In genomic region chr10:67350956-67351355, GRCm38 (mm10) we compare ENCODE assay signal across 22 mouse cellular contexts.
DNase-seq lines count a peak whose midpoint lies in the region.
"Had no signal": no experiment of that assay in that cellular context is flagged by ENCODE, and none has a peak within 500 bp of the region (broad histone marks: within the 10 kb centered on the region; RNA-seq: fewer than 3 reads in every experiment).

No protein-coding gene starts in this region.

- no peaks in the 10 kb centered on the region for H3K36me3 ChIP-seq in heart, embryonic 10.5 days
- H3K36me3 ChIP-seq: heart, embryonic 12.5 days; hindbrain, embryonic 12.5 days; limb, embryonic 12.5 days; midbrain, embryonic 15.5 days; neural tube, embryonic 13.5 days had no signal

- H3K4me3 ChIP-seq in heart, embryonic 10.5 days, result no peak overlapping the region
- H3K4me3 ChIP-seq: forebrain, embryonic 13.5 days; heart, embryonic 12.5 days; hindbrain, embryonic 12.5 days; limb, embryonic 12.5 days; midbrain, embryonic 15.5 days; myocyte; neural tube, embryonic 13.5 days had no signal

- no peaks in the 10 kb centered on the region for H3K4me1 ChIP-seq in heart, embryonic 10.5 days
- H3K4me1 ChIP-seq: forebrain, embryonic 13.5 days; heart, embryonic 12.5 days; hindbrain, embryonic 12.5 days; limb, embryonic 12.5 days; midbrain, embryonic 15.5 days; neural tube, embryonic 13.5 days had no signal

- 36% methylated on average over 2 of the region's 2 CpGs for WGBS in heart, embryonic 10.5 days

- H3K27me3 ChIP-seq in heart, embryonic 10.5 days (ENCODE audit: insufficient read depth, poor library complexity, severe bottlenecking), result no peaks in the 10 kb centered on the region
- H3K27me3 ChIP-seq: forebrain, embryonic 13.5 days; heart, embryonic 12.5 days; hindbrain, embryonic 12.5 days; limb, embryonic 12.5 days; midbrain, embryonic 15.5 days; neural tube, embryonic 13.5 days had no signal

- H3K27ac ChIP-seq in heart, embryonic 10.5 days, result no peak overlapping the region
- H3K27ac ChIP-seq: forebrain, embryonic 13.5 days; hindbrain, embryonic 12.5 days; limb, embryonic 12.5 days; midbrain, embryonic 15.5 days; neural tube, embryonic 13.5 days had no signal

- peak; percentile 21 for DNase-seq in heart, postnatal 4 days
- no peak for DNase-seq in heart, adult 11 months
- peak; percentile 48 for DNase-seq in kidney, postnatal 14 days
- no peak for DNase-seq in kidney, adult 11 months
- DNase-seq in 3T3-L1 (ENCODE audit: low read depth, low spot score), result peak; percentile 39
- peak; percentile 11 for DNase-seq in adipocyte (ENCODE audit: low spot score)
- DNase-seq in heart, embryonic 10.5 days (ENCODE audit: low spot score), result no peak
- DNase-seq: adrenal gland, postnatal 10 days; cerebellum, adult 8-10 months; heart, postnatal 10 days; liver, postnatal 0 days; lung, postnatal 14 days; retina, postnatal 1 day; right cerebral cortex, postnatal 25 days; spleen, adult 18-20 months had no signal

- no peaks in the 10 kb centered on the region for H3K9me3 ChIP-seq in heart, embryonic 10.5 days
- H3K9me3 ChIP-seq: forebrain, embryonic 13.5 days; heart, embryonic 12.5 days; hindbrain, embryonic 12.5 days; limb, embryonic 12.5 days; midbrain, embryonic 15.5 days; neural tube, embryonic 13.5 days had no signal

Comparison
In these comparisons a context has a peak if more than half of its experiments do, and no peak if none do; other contexts are left out.
1. DNase-seq: peak in heart, postnatal 4 days (single experiment), kidney, postnatal 14 days (single experiment), 3T3-L1 (single experiment) and adipocyte (single experiment); none in heart, adult 11 months (single experiment), kidney, adult 11 months (single experiment) and heart, embryonic 10.5 days (single experiment).